Comparison of ENCODE assay signal across 1 mouse cellular context in genomic region chr3:98497401-98497800, GRCm38 (mm10). TPM values are rescaled to one million over a fixed set of nuclear protein-coding genes. Genes with fewer than 3 reads are reported as not detected.
"Had no signal": no experiment of that assay in that cellular context is flagged by ENCODE, and none has a peak within 500 bp of the region (broad histone marks: within the 10 kb centered on the region; RNA-seq: fewer than 3 reads in every experiment).

No protein-coding gene starts in this region.

RNA-seq across cellular contexts. Expression of gene Hsd3b4, which starts 12.9 kb away (rescaled TPM):
- total RNA-seq: neutrophil, adult 5-6 weeks had no signal

RNA-seq across cellular contexts. Expression of gene Gm4450, which starts 40.5 kb away (rescaled TPM):
- total RNA-seq: neutrophil, adult 5-6 weeks had no signal
